In the genomic region with DNA sequence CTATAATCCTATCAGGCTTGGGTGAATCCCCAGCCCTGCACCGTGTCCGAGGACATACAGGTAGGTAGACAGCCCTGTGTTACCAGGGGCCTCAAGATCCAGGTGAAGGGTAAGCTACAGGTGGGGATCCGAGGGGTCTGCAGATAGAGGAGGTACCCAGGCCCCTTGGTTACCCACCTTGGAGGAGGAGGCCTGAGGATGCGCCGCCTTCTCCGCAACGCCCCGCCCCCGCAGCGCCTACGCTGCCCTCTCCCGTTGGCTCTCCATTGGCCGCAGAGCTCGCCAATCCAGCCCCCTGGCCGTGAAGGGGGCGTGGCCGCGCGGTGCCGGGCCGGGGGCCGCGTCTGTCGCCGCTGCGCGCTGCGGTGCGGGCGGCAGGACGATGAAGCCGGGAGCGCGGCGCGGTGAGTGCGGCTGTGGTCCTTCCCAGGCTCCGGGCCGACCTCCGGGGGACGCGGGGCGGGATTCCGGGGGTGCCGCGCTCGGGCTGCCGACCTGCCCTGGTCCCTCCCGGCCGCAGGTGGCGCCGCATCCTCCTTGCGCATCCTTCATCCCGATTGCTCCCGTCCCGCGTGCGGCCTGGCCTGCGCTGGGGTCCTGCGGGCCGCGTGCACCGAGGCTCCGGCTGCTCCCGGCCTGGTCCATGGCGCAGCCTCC, we compare ENCODE assay signal across 8 mouse cellular contexts. TPM values are rescaled to one million over a fixed set of nuclear protein-coding genes. Genes with fewer than 3 reads are reported as not detected.
A peak's percentile ranks its signal among the peaks of the same experiment; 100 is the strongest.
DNase-seq lines count a peak whose midpoint lies in the region; ATAC-seq lines count a peak whose summit lies in the region.

A gene (plus strand): TSS at position 51 of the 657 bp plus-strand sequence.

- peak; percentile 90 to 94 for DNase-seq in adrenal gland, adult (ENCODE audit: inconsistent age in 2 of 2, low spot score in 1 of 2)
- peak; percentile 9 to 15 for DNase-seq in gastrocnemius, adult 8-10 months (ENCODE audit: low spot score in 2 of 2)
- DNase-seq in left cerebral cortex, adult 9 months (ENCODE audit: low spot score in 2 of 2): peak; percentile 75 to 89
- DNase-seq in lung, postnatal 4 days: peak; percentile 70 to 80
- peak; percentile 84 to 87 for DNase-seq in right cerebral cortex, postnatal 36 days (ENCODE audit: low spot score in 2 of 2)
- DNase-seq in thymus, postnatal 10 days (ENCODE audit: low spot score in 2 of 2): no peak

- peak within 1 kb of the TSS; percentile 58 for H3K9ac ChIP-seq in intestine, embryonic 15.5 days

- H3K4me1 ChIP-seq in intestine, embryonic 15.5 days (replicated peaks): no peaks in the 10 kb centered on the region

- H3K36me3 ChIP-seq in intestine, embryonic 15.5 days: no peaks in the 10 kb centered on the region

- peaks cover 7% of the 10 kb centered on the region; the same call in 1 of the 2 replicates for H3K27me3 ChIP-seq in intestine, embryonic 15.5 days (replicated peaks)

- peak within 1 kb of the TSS; percentile 64 for H3K4me3 ChIP-seq in intestine, embryonic 15.5 days (replicated peaks)

- H3K4me2 ChIP-seq in intestine, embryonic 15.5 days (replicated peaks): peak within 1 kb of the TSS; percentile 90

- 0 out of 2 replicates have a peak, but pooled peaks have one; percentile 29 for ATAC-seq in common myeloid progenitor, adult 5-6 weeks (replicated peaks; ENCODE audit: low read depth, poor library complexity, severe bottlenecking)
- ATAC-seq in intestine, embryonic 15.5 days: peak; percentile 97

- under 1% methylated on average over 60 of the region's 66 CpGs for WGBS in intestine, embryonic 15.5 days

- no peak within 1 kb of the TSS for H3K27ac ChIP-seq in intestine, embryonic 15.5 days

- no peaks in the 10 kb centered on the region for H3K9me3 ChIP-seq in intestine, embryonic 15.5 days

RNA-seq across cellular contexts. Expression of the gene that starts here (rescaled TPM):
- not detected in 2 replicates for total RNA-seq in common myeloid progenitor, adult 5-6 weeks (2017)
- under 1 TPM; 0.46 to 0.74 (median 0.59) TPM for total RNA-seq in gastrocnemius, adult 8-10 months (2022)
- polyA plus RNA-seq in intestine, embryonic 15.5 days (2015; fragmentation: Nextera tagmentation; extraction: Ambion mirVana): 1.7 and 1.9 TPM in 2 replicates

Comparison
In these comparisons a context has a peak if more than half of its experiments do, and no peak if none do; other contexts are left out.
1. Peak in ATAC-seq in common myeloid progenitor, adult 5-6 weeks; RNA of the gene not detected or under 1 TPM.
2. Peak in DNase-seq in gastrocnemius, adult 8-10 months; RNA of the gene not detected or under 1 TPM.
3. DNase-seq: peak in adrenal gland, adult (2 of 2), left cerebral cortex, adult 9 months (2 of 2), lung, postnatal 4 days (2 of 2) and right cerebral cortex, postnatal 36 days (2 of 2); none in thymus, postnatal 10 days (0 of 2).